Mouse (Mus musculus): ENCODE measurements at regions not wholly inside any gene's neighbourhood (a gene's known extent, or its start where the extent isn't known, plus 50 kb on each side); places are given as distances from the start of the nearest gene placed in this dataset.

GRCm38 (mm10) chr7:71873817-71874216 lies 432.6 kb downstream of the Mctp2 start:
- DNase-seq (ENCODE audit: extremely low spot score in 1 of 2, low spot score in 1 of 2) = no peak

- no peak for DNase-seq (ENCODE audit: extremely low spot score in 1 of 2, low spot score in 1 of 2)
Measured at GRCm38 (mm10) chr7:71872912-71873311, 433.5 kb downstream of the Mctp2 start.

- DNase-seq (ENCODE audit: extremely low spot score in 1 of 2, low spot score in 1 of 2) = peak; percentile 5 to 81
Measured at GRCm38 (mm10) chr7:71867090-71867489, 439.3 kb downstream of the Mctp2 start.

- no peak for DNase-seq (ENCODE audit: extremely low spot score in 1 of 2, low spot score in 1 of 2)
Measured at GRCm38 (mm10) chr7:71865371-71866166, 440.8 kb downstream of the Mctp2 start.

- no peak for DNase-seq (ENCODE audit: extremely low spot score in 1 of 2, low spot score in 1 of 2)
Measured at GRCm38 (mm10) chr7:71852864-71853263, 453.5 kb downstream of the Mctp2 start.

GRCm38 (mm10) chr7:71849174-71849573 lies 457.2 kb downstream of the Mctp2 start:
- no peak for DNase-seq (ENCODE audit: extremely low spot score in 1 of 2, low spot score in 1 of 2)

GRCm38 (mm10) chr7:71837845-71838244 lies 468.6 kb downstream of the Mctp2 start:
- DNase-seq (ENCODE audit: extremely low spot score in 1 of 2, low spot score in 1 of 2) = no peak

GRCm38 (mm10) chr7:71831790-71832525 lies 474.4 kb downstream of the Mctp2 start:
- no peak for DNase-seq (ENCODE audit: extremely low spot score in 1 of 2, low spot score in 1 of 2)

GRCm38 (mm10) chr7:71829567-71829966 lies 476.8 kb downstream of the Mctp2 start:
- no peak for DNase-seq (ENCODE audit: extremely low spot score in 1 of 2, low spot score in 1 of 2)

- peak in 1 of 2 experiments; percentile 15 for DNase-seq (ENCODE audit: extremely low spot score in 1 of 2, low spot score in 1 of 2)
Measured at GRCm38 (mm10) chr7:71816138-71816537, 464.9 kb upstream of the Gm10295 start.

- no peak for DNase-seq (ENCODE audit: extremely low spot score in 1 of 2, low spot score in 1 of 2)
Measured at GRCm38 (mm10) chr7:71794201-71794600, 442.9 kb upstream of the Gm10295 start.

GRCm38 (mm10) chr7:71788401-71788800 lies 437.1 kb upstream of the Gm10295 start:
- DNase-seq (ENCODE audit: extremely low spot score in 1 of 2, low spot score in 1 of 2) = no peak

GRCm38 (mm10) chr7:71782496-71782895 lies 431.2 kb upstream of the Gm10295 start:
- peak in 1 of 2 experiments; percentile 3 for DNase-seq (ENCODE audit: extremely low spot score in 1 of 2, low spot score in 1 of 2)

- no peak for DNase-seq (ENCODE audit: extremely low spot score in 1 of 2, low spot score in 1 of 2)
Measured at GRCm38 (mm10) chr7:71749886-71750285, 398.6 kb upstream of the Gm10295 start.

GRCm38 (mm10) chr7:71746118-71746897 lies 395.0 kb upstream of the Gm10295 start:
- DNase-seq (ENCODE audit: extremely low spot score in 1 of 2, low spot score in 1 of 2) = no peak

- DNase-seq (ENCODE audit: extremely low spot score in 1 of 2, low spot score in 1 of 2) = no peak
Measured at GRCm38 (mm10) chr7:71728509-71728908, 377.2 kb upstream of the Gm10295 start.

- no peak for DNase-seq (ENCODE audit: extremely low spot score in 1 of 2, low spot score in 1 of 2)
Measured at GRCm38 (mm10) chr7:71708209-71708608, 356.9 kb upstream of the Gm10295 start.

GRCm38 (mm10) chr7:71706201-71706600 lies 354.9 kb upstream of the Gm10295 start:
- no peak for DNase-seq (ENCODE audit: extremely low spot score in 1 of 2, low spot score in 1 of 2)

- no peak for DNase-seq (ENCODE audit: extremely low spot score in 1 of 2, low spot score in 1 of 2)
Measured at GRCm38 (mm10) chr7:71705426-71706050, 354.3 kb upstream of the Gm10295 start.

- no peak for DNase-seq (ENCODE audit: extremely low spot score in 1 of 2, low spot score in 1 of 2)
Measured at GRCm38 (mm10) chr7:71704661-71705240, 353.5 kb upstream of the Gm10295 start.

Data from frontal cortex, adult 2 months (tissue).